Mouse (Mus musculus) forebrain, postnatal 0 days (tissue): ENCODE measurements around the gene Gm8180. TPM values are rescaled to one million over a fixed set of nuclear protein-coding genes. Genes with fewer than 3 reads are reported as not detected.
"Not testable (repeated sequence)": the region's sequence is repeated elsewhere in the genome, so short reads cannot be mapped to it uniquely, and the experiment has no call there.

ENCODE experiments used
- ATAC-seq: fragments of 200-750 bp; cut with Nextera tagmentation; 2 replicates; pipeline ENCODE4 v1.8.0; 2017; ENCODE audit warnings: mild to moderate bottlenecking, moderate library complexity
- DNase-seq: peaks from one replicate; pipeline ENCODE4 v3.0.0-alpha.2; 2015
- H3K27ac ChIP-seq: fragments of 300-500 bp; sonication (generic); 2 replicates; pipeline ENCODE4 v1.5.1; 2014; ENCODE audit warnings: low read depth, mild to moderate bottlenecking, antibody characterized with exemption, low read length, moderate library complexity, mixed read lengths
- H3K27me3 ChIP-seq: fragments of 300-500 bp; sonication (generic); 2 replicates; pipeline ENCODE4 v1.6.1; 2014; ENCODE audit warnings: mild to moderate bottlenecking, low read length, mixed read lengths; ENCODE audit not compliant: insufficient read depth
- H3K36me3 ChIP-seq: fragments of 300-500 bp; sonication (generic); 2 replicates; pipeline ENCODE4 v1.6.1; 2014; ENCODE audit warnings: mild to moderate bottlenecking, moderate library complexity; ENCODE audit not compliant: insufficient read depth
- H3K4me1 ChIP-seq: fragments of 300-500 bp; sonication (generic); 2 replicates; pipeline ENCODE4 v1.6.1; 2014; ENCODE audit warnings: antibody characterized with exemption; ENCODE audit not compliant: insufficient read depth
- H3K4me2 ChIP-seq: fragments of 300-500 bp; sonication (generic); 2 replicates; pipeline ENCODE4 v1.6.1; 2014; ENCODE audit warnings: low read depth, mild to moderate bottlenecking, moderate library complexity
- H3K4me3 ChIP-seq: fragments of 300-500 bp; sonication (generic); 2 replicates; pipeline ENCODE4 v1.5.1; 2014; ENCODE audit warnings: low read depth, low read length, mixed read lengths
- H3K9ac ChIP-seq: fragments of 300-500 bp; sonication (generic); 2 replicates; pipeline ENCODE4 v1.6.1; 2014; ENCODE audit warnings: mild to moderate bottlenecking
- H3K9me3 ChIP-seq: fragments of 300-500 bp; sonication (generic); 2 replicates; pipeline ENCODE4 v1.6.1; 2016; ENCODE audit warnings: low read length
- CTCF ChIP-seq: sonication (generic); IDR thresholded peaks from 2 replicates; pipeline ENCODE4 v1.5.1; 2016; ENCODE audit warnings: antibody characterized with exemption, control low read depth, low read depth
- WGBS: fragments of 180-500 bp; shearing (Covaris S2); extraction: QIAGEN DNeasy Blood & Tissue Kit; methylation state at CpG from one replicate; pipeline ENCODE4 v1.1.7; 2014; 5-methylcytosine and 5-hydroxymethylcytosine counted together
- polyA plus RNA-seq: library from polyadenylated mRNA; unstranded; fragments of >200 nt; fragmentation: Nextera tagmentation; extraction: Ambion mirVana; gene quantifications from 2 replicates; pipeline ENCODE4 v1.2.1, GENCODE M21; 2015
- total RNA-seq: library from RNA; depleted of rRNA; stranded (reverse); fragments of >200 nt; gene quantifications from 2 replicates; pipeline ENCODE4 v1.2.3, GENCODE M21; 2014; rRNA removed

Gm8180 gene
- total RNA-seq (not detected in 2 replicates), polyA plus RNA-seq (not detected in 2 replicates)

DNA sequence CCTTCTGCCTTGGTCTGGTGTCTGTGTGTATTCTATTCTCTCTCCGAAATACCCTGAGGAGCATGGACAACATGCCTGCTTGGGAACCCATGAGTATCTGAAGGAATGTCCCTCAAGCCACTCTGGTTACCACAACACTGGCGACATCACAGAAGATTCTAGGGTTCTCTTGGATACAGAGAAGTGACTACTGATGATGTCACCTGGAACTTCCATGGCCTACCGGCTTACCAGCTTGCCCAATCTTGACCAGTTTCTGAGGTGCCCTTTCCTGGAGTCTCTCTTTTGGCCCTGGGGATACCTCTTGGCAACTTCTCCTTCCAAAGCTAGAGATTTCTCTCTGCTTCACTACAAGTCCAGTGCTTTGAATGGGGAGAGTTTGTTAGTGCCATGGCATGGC, at the start of gene Gm8180:
TSS of gene Gm8180 (minus strand) at position 101 of the 400 bp plus-strand sequence.
- not testable (repeated sequence) for H3K9me3 ChIP-seq, H3K36me3 ChIP-seq, DNase-seq, H3K4me1 ChIP-seq, H3K27me3 ChIP-seq, H3K9ac ChIP-seq, H3K4me2 ChIP-seq, H3K27ac ChIP-seq, H3K4me3 ChIP-seq, ATAC-seq
- WGBS: 96% methylated on average over 3 of the region's 3 CpGs

DNA sequence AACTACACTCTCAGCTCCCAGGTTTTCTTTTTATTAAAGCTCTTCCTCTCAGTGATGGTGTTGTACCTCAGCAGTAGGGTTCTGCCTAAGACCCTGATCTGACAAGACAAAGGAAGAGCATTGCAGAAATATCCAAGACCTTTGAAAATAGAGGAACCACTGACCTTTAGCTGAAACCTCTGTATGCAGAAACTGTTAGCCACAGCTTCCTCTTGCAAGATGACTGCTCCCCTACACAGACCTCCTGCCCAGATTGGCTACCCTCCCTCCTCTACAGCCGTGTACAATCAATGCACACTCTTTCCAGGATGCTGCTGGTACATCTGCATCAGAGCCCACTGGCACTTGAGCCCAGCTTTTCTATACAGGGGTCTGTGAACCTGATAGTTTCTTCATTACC, 45.8 kb upstream of the Gm8180 start:
- H3K9ac ChIP-seq, H3K4me3 ChIP-seq, H3K27ac ChIP-seq, DNase-seq, H3K36me3 ChIP-seq, H3K9me3 ChIP-seq, H3K27me3 ChIP-seq, ATAC-seq, H3K4me1 ChIP-seq, H3K4me2 ChIP-seq: not testable (repeated sequence)
- 71% methylated on average over 1 of the region's 1 CpGs for WGBS

DNA sequence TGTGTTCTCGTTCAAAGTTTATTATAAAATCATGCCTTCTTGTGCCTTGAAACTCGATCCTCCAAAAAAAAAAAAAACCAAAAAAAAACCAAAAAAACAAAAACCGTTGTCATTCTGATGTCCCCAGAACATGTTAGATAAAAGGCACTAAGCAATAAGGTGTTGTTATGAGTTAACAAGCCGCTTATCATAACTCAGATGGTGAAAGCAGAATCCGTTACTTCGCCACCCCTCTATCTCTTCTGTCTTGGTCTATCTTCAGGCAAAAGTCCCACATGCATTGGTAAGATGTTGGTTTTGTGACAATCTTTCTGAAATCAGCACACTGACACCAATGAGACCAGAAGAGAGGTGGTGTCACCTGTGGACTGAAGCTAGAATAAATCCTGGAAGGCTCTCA, 39.6 kb upstream of the Gm8180 start:
- not testable (repeated sequence) for H3K4me2 ChIP-seq, H3K27ac ChIP-seq, H3K9ac ChIP-seq, H3K27me3 ChIP-seq, DNase-seq, H3K9me3 ChIP-seq, H3K4me3 ChIP-seq, ATAC-seq, H3K4me1 ChIP-seq, H3K36me3 ChIP-seq
- 89% methylated on average over 6 of the region's 6 CpGs for WGBS

DNA sequence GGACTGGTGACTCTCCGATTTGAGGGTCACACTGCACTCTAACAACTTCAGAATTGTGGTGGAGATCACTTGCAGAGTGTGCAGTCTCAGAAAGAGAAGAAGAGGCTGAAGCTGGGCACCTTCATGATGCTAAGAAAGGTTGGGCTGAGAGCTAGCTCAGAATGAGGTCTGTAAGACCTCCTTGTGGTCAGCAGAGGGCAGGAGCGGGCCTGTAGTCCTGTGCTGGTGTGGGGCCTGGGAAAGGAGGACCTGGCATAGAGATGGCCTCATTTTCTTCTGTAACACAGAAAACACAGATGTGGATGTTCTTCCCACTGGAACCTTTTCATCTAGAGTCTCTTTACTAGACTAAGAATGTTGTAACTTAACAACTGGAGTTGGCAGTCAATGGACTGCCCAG, 37.3 kb upstream of the Gm8180 start:
- 60% methylated on average over 1 of the region's 2 CpGs for WGBS
- H3K4me3 ChIP-seq, H3K36me3 ChIP-seq, DNase-seq, H3K9me3 ChIP-seq, H3K4me2 ChIP-seq, ATAC-seq, H3K4me1 ChIP-seq, H3K27ac ChIP-seq, H3K9ac ChIP-seq, H3K27me3 ChIP-seq: not testable (repeated sequence)

DNA sequence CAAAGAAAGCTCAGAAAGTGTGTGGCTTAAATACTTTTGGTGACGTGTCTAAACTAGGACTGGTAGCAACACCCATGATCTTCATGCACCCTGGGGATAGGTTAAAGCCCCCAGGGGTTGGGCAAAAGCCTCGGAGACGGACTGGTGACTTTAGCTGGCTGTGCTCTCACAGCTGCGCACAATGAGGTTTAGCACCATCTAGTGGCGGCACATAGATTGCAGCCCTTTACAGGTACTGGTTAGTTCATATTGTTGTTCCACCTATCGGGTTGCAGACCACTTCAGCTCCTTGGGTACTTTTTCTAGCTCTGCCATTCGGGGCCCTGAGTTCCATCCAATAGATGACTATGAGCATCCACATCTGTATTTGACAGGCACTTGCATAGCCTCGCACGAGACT, 27.9 kb upstream of the Gm8180 start:
- not testable (repeated sequence) for H3K36me3 ChIP-seq, H3K4me1 ChIP-seq, H3K27ac ChIP-seq, H3K9me3 ChIP-seq, H3K4me3 ChIP-seq, H3K9ac ChIP-seq, H3K27me3 ChIP-seq
- peak; percentile 32 for DNase-seq
- ATAC-seq: peak; percentile 82
- 58% methylated on average over 8 of the region's 9 CpGs for WGBS
- TF ChIP-seq CTCF: peak; percentile 58
- H3K4me2 ChIP-seq: 0 out of 2 replicates have a peak overlapping the region, but pooled peaks have one; percentile 23

DNA sequence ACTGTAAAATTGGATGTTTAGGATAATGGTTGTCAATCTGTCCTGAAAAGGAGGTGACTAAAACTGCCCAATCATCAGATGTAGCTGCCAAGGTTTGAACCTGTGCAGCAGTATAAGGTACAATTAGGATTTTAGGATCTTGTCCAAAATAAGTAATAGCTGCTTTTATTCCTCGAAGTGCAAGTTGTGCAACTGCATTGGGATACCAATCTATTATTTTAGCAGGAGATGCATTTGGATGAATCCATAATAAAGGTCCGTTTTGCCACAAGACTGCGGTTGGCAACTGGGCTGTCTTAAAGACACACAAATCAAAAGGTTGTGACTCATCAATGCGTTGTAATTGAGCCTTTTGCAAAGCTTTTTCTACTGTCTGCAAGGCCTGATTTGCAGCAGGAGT, 23.6 kb upstream of the Gm8180 start:
- not testable (repeated sequence) for H3K27me3 ChIP-seq, H3K9me3 ChIP-seq, H3K9ac ChIP-seq, H3K36me3 ChIP-seq, H3K4me3 ChIP-seq, H3K4me2 ChIP-seq, H3K27ac ChIP-seq, ATAC-seq, H3K4me1 ChIP-seq, DNase-seq
- 79% methylated on average over 4 of the region's 4 CpGs for WGBS

DNA sequence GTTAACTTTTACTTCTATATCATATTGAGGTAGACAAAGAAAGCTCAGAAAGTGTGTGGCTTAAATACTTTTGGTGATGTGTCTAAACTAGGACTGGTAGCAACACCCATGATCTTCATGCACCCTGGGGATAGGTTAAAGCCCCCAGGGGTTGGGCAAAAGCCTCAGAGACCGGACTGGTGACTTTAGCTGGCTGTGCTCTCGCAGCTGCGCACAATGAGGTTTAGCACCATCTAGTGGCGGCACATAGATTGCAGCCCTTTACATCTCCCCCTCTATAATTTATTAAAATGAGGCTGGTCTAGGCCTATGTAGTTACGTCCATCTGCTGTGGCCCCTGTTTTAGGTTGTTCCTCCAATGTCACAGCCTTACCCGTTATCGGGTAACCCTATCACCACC, 19.9 kb upstream of the Gm8180 start:
- not testable (repeated sequence) for ATAC-seq, DNase-seq, H3K27ac ChIP-seq, H3K4me1 ChIP-seq, H3K9me3 ChIP-seq, H3K9ac ChIP-seq, H3K27me3 ChIP-seq, H3K4me2 ChIP-seq, H3K36me3 ChIP-seq, H3K4me3 ChIP-seq
- 16% methylated on average over 7 of the region's 7 CpGs for WGBS
- TF ChIP-seq CTCF: peak; percentile 36; the same call in 1 of the 2 replicates

DNA sequence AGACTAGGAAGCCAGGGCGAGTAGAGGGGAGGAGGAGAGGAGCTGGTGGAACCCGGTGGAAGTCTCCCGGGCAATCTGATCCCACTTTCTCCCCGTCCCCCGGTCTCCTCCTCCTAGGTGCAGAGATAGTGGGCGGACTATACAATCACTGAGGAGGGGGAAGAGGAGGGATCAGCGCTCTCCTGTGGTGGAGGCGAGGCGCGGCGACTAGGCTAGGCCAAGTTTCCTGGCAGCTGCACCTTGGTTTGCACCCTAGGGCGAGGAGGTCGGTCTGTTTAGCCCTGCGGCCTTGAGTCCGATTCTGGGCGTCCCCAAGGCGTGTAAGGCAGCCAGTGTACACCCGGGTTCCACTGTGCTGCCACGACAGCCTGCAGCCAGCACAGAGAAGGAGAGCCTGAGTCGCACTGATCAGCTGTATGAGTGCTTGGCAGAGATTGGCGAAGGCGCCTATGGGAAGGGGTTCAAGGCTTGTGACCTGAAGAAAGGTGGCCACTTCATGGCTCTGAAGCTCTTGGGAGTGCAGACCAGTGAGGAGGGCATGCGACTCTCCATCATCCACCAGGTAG, 12.4 kb upstream of the Gm8180 start:
- H3K4me2 ChIP-seq: peak overlapping the region; percentile 38
- not testable (repeated sequence) for H3K27ac ChIP-seq, H3K4me3 ChIP-seq, H3K4me1 ChIP-seq, DNase-seq, H3K27me3 ChIP-seq, H3K9ac ChIP-seq, H3K36me3 ChIP-seq, H3K9me3 ChIP-seq
- peak; percentile 60 for ATAC-seq
- 14% methylated on average over 23 of the region's 23 CpGs for WGBS
